Mouse (Mus musculus) forebrain, embryonic 12.5 days (tissue): ENCODE measurements at regions not wholly inside any gene's neighbourhood (a gene's known extent, or its start where the extent isn't known, plus 50 kb on each side); places are given as distances from the start of the nearest gene placed in this dataset.
A peak's percentile ranks its signal among the peaks of the same experiment; 100 is the strongest.

Source experiments
- ATAC-seq: fragments of 200-750 bp; cut with Nextera tagmentation; 2 replicates; pipeline ENCODE4 v1.8.0; 2017; ENCODE audit warnings: moderate TSS enrichment; ENCODE audit not compliant: low FRiP score
- H3K27ac ChIP-seq: fragments of 300-500 bp; sonication (generic); 2 replicates; pipeline ENCODE4 v1.5.1; 2016; ENCODE audit warnings: mild to moderate bottlenecking
- H3K27me3 ChIP-seq: fragments of 300-500 bp; sonication (generic); 2 replicates; pipeline ENCODE4 v1.6.1; 2016; ENCODE audit warnings: mild to moderate bottlenecking
- H3K36me3 ChIP-seq: fragments of 300-500 bp; sonication (generic); replicated peaks from 2 replicates; pipeline ENCODE4 v1.6.1; 2016; ENCODE audit warnings: mild to moderate bottlenecking
- H3K4me1 ChIP-seq: fragments of 300-500 bp; sonication (generic); 2 replicates; pipeline ENCODE4 v1.6.1; 2016
- H3K4me2 ChIP-seq: fragments of 300-500 bp; sonication (generic); 2 replicates; pipeline ENCODE4 v1.6.1; 2016; ENCODE audit warnings: mild to moderate bottlenecking, moderate library complexity
- H3K4me3 ChIP-seq: fragments of 300-500 bp; sonication (generic); replicated peaks from 2 replicates; pipeline ENCODE4 v1.5.1; 2016; ENCODE audit warnings: mild to moderate bottlenecking
- H3K9ac ChIP-seq: fragments of 300-500 bp; sonication (generic); 2 replicates; pipeline ENCODE4 v1.6.1; 2016; ENCODE audit warnings: mild to moderate bottlenecking
- H3K9me3 ChIP-seq: fragments of 300-500 bp; sonication (generic); 2 replicates; pipeline ENCODE4 v1.6.1; 2016
- WGBS: fragments of 180-500 bp; shearing (Covaris S2); methylation state at CpG from one replicate; pipeline ENCODE4 v1.1.7; 2016; 5-methylcytosine and 5-hydroxymethylcytosine counted together

DNA sequence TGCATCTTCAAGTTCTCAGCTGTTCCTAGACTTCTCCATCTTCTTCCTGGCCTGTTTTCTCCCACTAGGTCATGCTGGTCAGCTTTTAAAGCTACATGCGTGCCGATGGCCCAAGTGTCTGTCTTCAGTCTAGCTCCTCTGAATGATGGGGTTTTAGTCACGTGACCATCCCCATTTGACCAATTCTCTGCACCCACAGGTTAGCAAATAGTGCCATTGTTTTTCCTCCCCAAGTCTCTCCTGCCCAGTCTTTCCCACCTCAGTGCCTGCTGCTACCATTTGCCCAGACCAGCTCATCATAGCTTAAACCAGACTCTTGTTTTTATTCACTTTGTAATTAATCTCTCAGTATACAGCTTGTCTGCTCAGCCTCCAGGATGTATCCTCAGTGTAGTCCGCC lies 62.3 kb downstream of the Zfp706 start:
- Histone ChIP-seq H3K9me3 (no peaks in the 10 kb centered on the region), H3K9ac (no peak overlapping the region), H3K36me3 (no peaks in the 10 kb centered on the region), H3K4me1 (peaks cover 35% of the 10 kb centered on the region), H3K27ac (0 out of 2 replicates have a peak overlapping the region, but pooled peaks have one; percentile 38), H3K27me3 (no peaks in the 10 kb centered on the region), H3K4me3 (no peak overlapping the region), H3K4me2 (no peak overlapping the region)
- 87% methylated on average over 4 of the region's 4 CpGs for WGBS
- no peak for ATAC-seq

DNA sequence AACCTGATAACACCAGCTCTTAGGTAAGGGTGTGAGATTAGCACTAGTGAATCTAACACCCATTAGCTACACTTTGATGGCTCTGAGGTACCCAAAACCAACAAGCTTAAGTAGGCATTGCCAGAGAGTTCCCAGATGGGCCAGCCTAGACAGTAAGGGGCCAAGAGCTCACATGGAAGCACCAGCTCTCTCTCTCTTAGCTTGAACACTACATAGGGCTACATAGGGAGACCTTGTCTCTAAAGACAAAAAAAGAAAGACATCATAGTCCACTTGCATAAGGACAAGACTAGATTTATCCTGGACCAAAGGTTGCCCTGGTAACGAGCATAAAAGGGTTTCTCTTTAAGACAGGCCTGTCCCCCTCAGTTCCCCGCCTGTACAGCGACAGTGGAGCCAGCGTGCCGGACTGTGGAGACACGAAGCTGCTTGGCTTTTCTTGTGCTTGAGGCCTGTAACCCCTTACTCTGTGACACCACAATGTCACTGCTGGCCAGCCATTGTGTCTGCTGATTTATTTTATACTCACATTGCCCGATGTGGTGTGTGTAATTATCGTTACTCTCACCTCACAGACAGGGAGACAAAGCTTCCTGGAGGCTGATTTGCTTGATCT lies 62.9 kb downstream of the Zfp706 start:
- peak overlapping the region; percentile 38; the same call in 1 of the 2 replicates for H3K27ac ChIP-seq

DNA sequence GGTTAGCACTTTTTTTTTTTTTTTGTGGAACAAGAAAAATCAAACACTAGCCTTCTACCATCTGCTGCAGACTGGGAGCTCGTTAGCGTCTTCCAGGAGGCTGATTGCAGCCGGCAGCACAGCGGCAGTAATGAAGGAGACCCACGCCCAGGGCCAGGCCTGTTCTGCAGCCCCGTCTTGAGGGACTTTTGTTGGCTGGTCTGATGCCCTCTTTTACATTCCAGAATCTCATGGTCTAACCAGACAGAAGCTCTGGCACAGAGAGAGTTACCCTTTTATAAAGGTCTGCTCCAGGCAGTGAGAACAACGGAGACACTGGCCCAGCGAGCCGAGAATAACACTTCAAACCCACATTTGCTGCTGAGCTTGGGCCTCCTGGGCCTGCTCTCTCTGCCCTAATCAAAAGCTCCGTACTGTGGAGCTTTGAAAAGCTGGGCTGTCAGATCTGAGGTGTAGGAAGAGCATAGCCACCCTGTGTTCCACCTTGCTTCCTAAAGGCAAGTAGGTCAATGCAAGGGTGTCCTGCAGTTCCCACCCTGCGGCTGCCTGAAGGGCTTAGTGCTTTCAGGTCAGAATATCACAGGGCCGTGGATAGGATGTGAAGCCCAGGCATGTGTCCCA lies 64.0 kb downstream of the Zfp706 start:
- no peak; the same call in 1 of the 2 replicates for ATAC-seq
- WGBS = 24% methylated on average over 12 of the region's 12 CpGs
- Histone ChIP-seq H3K4me1 (peaks cover 40% of the 10 kb centered on the region), H3K4me3 (no peak overlapping the region), H3K4me2 (no peak overlapping the region), H3K9me3 (no peaks in the 10 kb centered on the region), H3K27me3 (no peaks in the 10 kb centered on the region), H3K9ac (peak overlapping the region; percentile 21; the same call in 1 of the 2 replicates), H3K27ac (peak overlapping the region; percentile 89), H3K36me3 (no peaks in the 10 kb centered on the region)

More for the DNA sequence above, 62.9 kb downstream of the Zfp706 start:
- H3K9ac ChIP-seq = 0 out of 2 replicates have a peak overlapping the region, but pooled peaks have one; percentile 4
- H3K36me3 ChIP-seq = no peaks in the 10 kb centered on the region
- 17% methylated on average over 8 of the region's 8 CpGs for WGBS
- no peaks in the 10 kb centered on the region for H3K9me3 ChIP-seq
- peak; percentile 34; the same call in 1 of the 2 replicates for ATAC-seq
- no peaks in the 10 kb centered on the region for H3K27me3 ChIP-seq
- no peak overlapping the region for H3K4me3 ChIP-seq
- no peak overlapping the region for H3K4me2 ChIP-seq
- peaks cover 35% of the 10 kb centered on the region for H3K4me1 ChIP-seq

DNA sequence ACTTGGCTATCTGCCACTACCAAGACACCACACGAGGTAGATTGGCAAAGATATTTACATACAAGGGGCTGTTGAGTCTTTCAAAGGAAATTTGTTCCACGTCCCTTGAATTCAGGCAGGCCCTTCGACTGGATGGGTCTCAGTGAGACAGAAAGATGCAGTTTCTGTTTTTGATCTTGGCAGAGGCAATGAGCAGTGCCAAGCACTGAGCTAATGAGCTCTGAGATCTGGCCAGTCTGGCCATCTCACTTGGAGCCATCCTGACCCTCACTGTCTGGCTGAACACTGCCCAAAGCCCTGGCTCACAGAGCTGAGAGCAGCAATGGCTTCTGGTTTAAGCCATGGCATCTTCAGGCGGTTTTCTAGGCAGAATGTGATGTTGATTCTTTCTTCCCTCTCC lies 65.3 kb downstream of the Zfp706 start:
- H3K36me3 ChIP-seq = no peaks in the 10 kb centered on the region
- H3K27me3 ChIP-seq = no peaks in the 10 kb centered on the region
- no peak overlapping the region for H3K4me2 ChIP-seq
- no peak overlapping the region; the same call in 1 of the 2 replicates for H3K27ac ChIP-seq
- no peak overlapping the region for H3K4me3 ChIP-seq
- ATAC-seq = no peak
- H3K4me1 ChIP-seq = peaks cover 50% of the 10 kb centered on the region
- no peaks in the 10 kb centered on the region for H3K9me3 ChIP-seq
- H3K9ac ChIP-seq = no peak overlapping the region
- WGBS = 72% methylated on average over 4 of the region's 4 CpGs

DNA sequence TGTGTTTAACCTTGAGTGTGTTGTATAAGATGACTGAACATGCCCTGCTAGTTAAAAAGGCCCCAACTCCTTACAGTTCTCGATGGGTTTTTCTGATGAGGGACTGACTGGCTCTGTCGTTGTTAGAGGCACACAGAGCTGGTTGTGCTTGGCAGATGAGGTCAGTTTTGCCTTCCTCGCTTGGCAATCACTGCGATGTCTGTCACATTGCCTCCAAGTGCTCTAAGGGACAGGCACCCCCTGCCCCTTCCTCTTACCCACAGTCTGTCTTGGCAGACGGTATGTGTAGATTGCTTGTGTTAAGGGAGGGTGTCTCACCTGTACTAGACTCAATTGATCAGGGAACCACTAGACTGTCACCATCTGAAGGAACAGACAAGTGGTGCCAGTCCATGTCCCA lies 65.8 kb downstream of the Zfp706 start:
- H3K9ac ChIP-seq = no peak overlapping the region

DNA sequence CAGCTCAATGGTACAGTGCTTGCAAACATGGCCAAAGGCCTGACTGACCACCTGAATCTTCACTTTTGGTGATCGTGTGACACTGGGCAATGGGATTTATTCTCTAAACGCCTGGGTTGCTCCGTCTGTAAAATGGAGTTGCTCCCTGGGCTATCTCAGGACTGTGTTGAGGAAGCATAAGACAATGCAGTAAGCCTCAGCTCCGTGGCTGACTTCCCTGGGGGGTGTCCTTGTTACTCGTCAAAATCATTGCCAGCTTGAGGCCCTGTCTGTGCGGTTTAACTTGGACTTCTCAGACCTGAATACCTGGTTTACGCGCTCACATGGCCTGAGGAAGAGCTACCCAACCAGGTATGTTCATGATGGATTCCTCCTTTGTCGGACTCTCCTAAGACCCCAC lies 68.0 kb downstream of the Zfp706 start:
- H3K9ac ChIP-seq = no peak overlapping the region
- peak overlapping the region; percentile 19; the same call in 1 of the 2 replicates for H3K27ac ChIP-seq
- H3K4me1 ChIP-seq = peaks cover 34% of the 10 kb centered on the region
- no peaks in the 10 kb centered on the region for H3K9me3 ChIP-seq
- ATAC-seq = no peak
- H3K27me3 ChIP-seq = no peaks in the 10 kb centered on the region
- no peak overlapping the region for H3K4me3 ChIP-seq
- no peaks in the 10 kb centered on the region for H3K36me3 ChIP-seq
- 87% methylated on average over 9 of the region's 9 CpGs for WGBS
- peak overlapping the region; percentile 70; the same call in 1 of the 2 replicates for H3K4me2 ChIP-seq

More for the DNA sequence above, 65.8 kb downstream of the Zfp706 start:
- no peaks in the 10 kb centered on the region for H3K9me3 ChIP-seq
- no peak overlapping the region for H3K4me3 ChIP-seq
- H3K27ac ChIP-seq = no peak overlapping the region
- no peak for ATAC-seq
- 94% methylated on average over 5 of the region's 5 CpGs for WGBS
- H3K27me3 ChIP-seq = no peaks in the 10 kb centered on the region
- peaks cover 50% of the 10 kb centered on the region for H3K4me1 ChIP-seq
- H3K36me3 ChIP-seq = no peaks in the 10 kb centered on the region
- no peak overlapping the region for H3K4me2 ChIP-seq

DNA sequence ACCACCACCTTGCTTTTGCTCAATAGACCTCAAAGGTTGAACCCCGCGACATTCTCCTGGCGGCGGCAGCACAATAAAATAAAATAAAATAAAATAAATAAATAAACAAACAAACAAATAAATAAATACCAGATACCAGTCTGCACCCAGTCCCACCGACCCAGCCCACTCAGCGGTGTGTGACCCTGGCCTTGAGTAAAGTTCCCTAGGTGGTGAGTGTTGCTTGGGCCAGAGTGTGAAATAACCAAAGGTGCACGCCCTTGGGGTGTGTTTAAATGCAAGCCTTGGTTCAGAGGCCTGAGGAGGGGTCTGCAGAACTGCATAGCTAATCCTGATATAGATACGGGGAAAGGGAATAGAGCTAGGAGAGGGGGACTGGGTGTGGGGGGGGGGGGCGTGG lies 68.4 kb downstream of the Zfp706 start:
- peak overlapping the region; percentile 71 for H3K9ac ChIP-seq
- peak overlapping the region; percentile 70 for H3K4me2 ChIP-seq
- peak; percentile 31 for ATAC-seq
- peak overlapping the region; percentile 97 for H3K27ac ChIP-seq
- H3K36me3 ChIP-seq = no peaks in the 10 kb centered on the region
- H3K4me3 ChIP-seq = peak overlapping the region; percentile 52
- 29% methylated on average over 9 of the region's 9 CpGs for WGBS
- no peaks in the 10 kb centered on the region for H3K9me3 ChIP-seq
- H3K27me3 ChIP-seq = no peaks in the 10 kb centered on the region
- peaks cover 30% of the 10 kb centered on the region for H3K4me1 ChIP-seq

DNA sequence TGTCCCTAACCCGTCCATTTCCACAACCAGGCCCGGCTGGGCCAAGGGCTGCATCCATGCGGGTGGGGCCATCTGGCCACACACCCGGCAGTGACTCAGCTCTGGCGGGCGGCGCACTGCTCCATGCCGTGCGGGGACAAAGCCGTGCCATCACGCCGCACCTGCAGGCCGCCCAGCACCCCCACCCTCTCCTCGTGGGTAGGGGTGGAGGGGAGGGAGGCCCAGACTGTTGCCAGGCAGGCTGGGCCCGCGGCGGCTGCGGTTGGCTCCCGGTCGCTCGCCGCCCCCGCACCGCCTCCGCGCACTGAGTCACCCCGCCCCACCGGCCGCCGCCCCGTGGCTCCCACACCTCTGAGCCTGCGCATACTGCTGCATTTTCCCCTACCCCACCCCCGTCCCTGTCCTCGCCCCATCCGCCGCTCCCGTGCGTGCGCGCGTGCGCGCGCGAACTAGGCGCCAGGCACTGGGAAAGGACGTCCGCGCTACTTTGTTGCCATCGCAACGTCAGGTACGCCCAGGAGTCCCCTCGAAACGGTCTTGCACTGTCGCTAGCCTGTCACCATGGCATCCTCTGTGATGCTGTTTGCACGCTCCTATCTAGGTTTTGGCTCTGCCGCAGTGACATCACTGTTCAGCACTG lies 68.9 kb downstream of the Zfp706 start:
- no peaks in the 10 kb centered on the region for H3K36me3 ChIP-seq
- under 1% methylated on average over 52 of the region's 57 CpGs for WGBS
- ATAC-seq = peak; percentile 94
- H3K27me3 ChIP-seq = no peaks in the 10 kb centered on the region
- peak overlapping the region; percentile 70 for H3K4me2 ChIP-seq
- peak overlapping the region; percentile 71 for H3K9ac ChIP-seq
- H3K9me3 ChIP-seq = no peaks in the 10 kb centered on the region
- H3K4me3 ChIP-seq = peak overlapping the region; percentile 52
- peak overlapping the region; percentile 97 for H3K27ac ChIP-seq
- H3K4me1 ChIP-seq = peaks cover 25% of the 10 kb centered on the region

DNA sequence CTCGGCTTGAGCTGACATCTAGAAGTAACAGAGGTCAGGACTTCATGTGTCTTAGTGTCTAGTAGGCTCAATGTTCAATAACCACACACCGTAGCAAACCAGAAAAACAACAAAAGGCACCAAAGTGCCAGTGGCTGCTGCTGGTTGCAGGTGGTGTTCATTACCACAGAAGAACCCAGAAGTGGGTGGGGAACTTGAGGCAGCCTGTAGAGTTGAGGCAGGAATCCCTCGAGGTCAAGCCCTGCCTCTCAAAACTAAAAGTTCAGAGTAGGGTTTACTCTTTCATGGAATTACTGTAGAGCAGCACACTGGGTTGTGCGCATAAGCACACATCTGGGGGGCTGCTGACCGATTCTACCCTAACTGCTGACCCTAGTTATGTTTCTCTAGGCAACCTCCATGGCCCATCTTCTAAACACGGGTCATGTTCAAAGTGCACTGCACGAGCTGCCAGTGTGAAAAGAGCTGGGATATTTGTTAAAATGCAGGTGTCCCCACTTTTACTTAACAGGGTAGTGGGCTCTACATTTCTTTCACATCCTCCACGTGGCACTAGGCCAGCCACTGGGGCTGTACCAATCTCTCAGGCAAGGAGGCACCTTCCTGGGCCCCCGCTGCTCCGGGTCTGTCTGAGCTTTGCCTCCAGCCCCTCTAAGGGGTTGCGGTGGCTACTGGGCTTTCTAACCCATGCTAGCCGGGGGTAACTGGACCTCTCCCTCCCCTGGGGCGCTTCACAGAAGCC lies 69.6 kb downstream of the Zfp706 start:
- WGBS = 25% methylated on average over 13 of the region's 13 CpGs
- Histone ChIP-seq H3K4me1 (peaks cover 18% of the 10 kb centered on the region), H3K4me2 (peak overlapping the region; percentile 70), H3K9ac (peak overlapping the region; percentile 71), H3K27me3 (no peaks in the 10 kb centered on the region), H3K4me3 (peak overlapping the region; percentile 52), H3K9me3 (no peaks in the 10 kb centered on the region), H3K36me3 (no peaks in the 10 kb centered on the region), H3K27ac (peak overlapping the region; percentile 97)
- no peak; the same call in 1 of the 2 replicates for ATAC-seq

DNA sequence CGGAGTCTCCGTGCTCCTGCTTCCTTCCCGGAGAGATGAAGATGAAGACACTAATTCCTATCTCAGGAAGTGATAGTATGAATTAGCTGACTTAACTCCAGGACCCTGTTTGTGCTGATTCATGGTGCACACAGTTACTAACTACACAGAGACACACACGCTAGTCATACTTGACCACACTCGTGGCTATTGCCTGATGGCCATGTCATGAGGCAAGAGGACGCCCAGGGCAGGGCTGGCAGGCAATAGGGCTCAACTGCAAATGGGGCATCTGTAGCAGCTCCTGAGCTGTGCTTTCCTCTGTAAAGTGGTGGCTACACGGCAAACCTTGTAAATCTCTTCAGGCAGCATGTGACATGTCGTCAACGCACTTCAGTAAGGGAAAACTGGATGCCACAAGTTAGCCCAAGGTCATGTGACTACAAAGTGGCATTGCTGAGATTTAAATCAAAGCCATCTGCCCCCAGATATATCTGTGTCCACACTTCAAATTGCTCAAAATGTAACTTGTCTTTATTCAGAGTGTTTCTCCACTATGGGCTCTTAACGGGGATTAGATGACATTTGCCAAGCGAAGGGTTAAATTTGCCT lies 70.4 kb downstream of the Zfp706 start:
- Histone ChIP-seq H3K9ac (no peak overlapping the region), H3K27ac (no peak overlapping the region), H3K4me2 (no peak overlapping the region), H3K4me3 (no peak overlapping the region), H3K4me1 (peaks cover 15% of the 10 kb centered on the region), H3K27me3 (no peaks in the 10 kb centered on the region), H3K36me3 (no peaks in the 10 kb centered on the region), H3K9me3 (no peaks in the 10 kb centered on the region)
- no peak for ATAC-seq
- 91% methylated on average over 11 of the region's 11 CpGs for WGBS

DNA sequence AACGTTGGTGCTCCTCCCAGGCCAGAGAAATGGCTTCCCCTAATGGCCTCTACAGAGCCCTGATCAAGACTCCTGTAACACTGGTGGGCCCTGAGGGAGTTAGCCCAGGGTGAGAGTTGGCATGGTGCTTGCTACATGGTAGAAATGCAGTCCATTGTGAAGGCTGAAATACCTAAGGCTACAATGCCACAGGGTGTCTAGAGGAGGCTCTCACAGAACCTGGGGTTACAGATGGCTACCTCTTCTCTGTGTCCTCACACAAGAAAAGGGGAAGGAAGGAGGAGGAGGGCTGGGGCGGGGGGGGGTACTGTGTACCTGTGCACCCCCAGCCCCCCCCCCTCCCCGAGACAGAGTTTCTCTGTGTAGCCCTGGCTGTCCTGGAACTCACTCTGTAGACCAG lies 72.8 kb downstream of the Zfp706 start:
- 46% methylated on average over 1 of the region's 3 CpGs for WGBS
- ATAC-seq = no peak
- H3K27ac ChIP-seq = no peak overlapping the region
- no peaks in the 10 kb centered on the region for H3K27me3 ChIP-seq
- no peak overlapping the region for H3K4me2 ChIP-seq
- H3K9me3 ChIP-seq = no peaks in the 10 kb centered on the region
- H3K4me3 ChIP-seq = no peak overlapping the region
- peaks cover 15% of the 10 kb centered on the region for H3K4me1 ChIP-seq
- H3K36me3 ChIP-seq = no peaks in the 10 kb centered on the region
- no peak overlapping the region for H3K9ac ChIP-seq

DNA sequence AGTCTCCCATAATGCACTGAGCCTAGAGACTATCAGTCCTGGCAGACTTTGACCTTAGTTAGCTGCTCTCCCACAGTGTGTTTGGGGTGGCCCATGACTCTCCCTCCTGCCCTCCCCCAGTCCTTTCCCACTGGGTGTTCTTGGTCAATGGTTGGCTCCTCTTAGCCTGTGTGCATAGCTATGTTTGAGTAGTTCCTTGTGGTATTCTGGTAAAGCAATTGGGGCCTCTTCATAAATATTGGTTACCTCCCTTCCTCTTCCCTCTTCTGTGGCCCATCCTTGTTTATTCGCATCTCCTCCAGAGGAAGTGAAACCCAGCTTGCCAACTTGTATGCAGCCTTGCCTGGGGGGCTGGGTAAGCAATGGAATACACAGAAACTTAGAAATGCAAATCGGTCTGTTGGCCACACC lies 74.0 kb downstream of the Zfp706 start:
- H3K4me1 ChIP-seq = peaks cover 10% of the 10 kb centered on the region
- H3K4me3 ChIP-seq = no peak overlapping the region
- no peak for ATAC-seq
- H3K9ac ChIP-seq = no peak overlapping the region
- no peaks in the 10 kb centered on the region for H3K27me3 ChIP-seq
- H3K9me3 ChIP-seq = no peaks in the 10 kb centered on the region
- WGBS = 87% methylated on average over 2 of the region's 2 CpGs
- no peaks in the 10 kb centered on the region for H3K36me3 ChIP-seq
- H3K27ac ChIP-seq = no peak overlapping the region
- H3K4me2 ChIP-seq = no peak overlapping the region
